Mouse (Mus musculus) embryonic facial prominence, embryonic 11.5 days (tissue): ENCODE results near the gene Ppp1r3d. TPM values are rescaled to one million over a fixed set of nuclear protein-coding genes. Genes with fewer than 3 reads are reported as not detected.
A peak's percentile ranks its signal among the peaks of the same experiment; 100 is the strongest.

Experiments used
- ATAC-seq: fragments of 200-750 bp; cut with Nextera tagmentation; replicated peaks from 2 replicates; pipeline ENCODE4 v1.8.0; 2017; ENCODE audit warnings: low read depth; ENCODE audit not compliant: insufficient number of reproducible peaks, low FRiP score, low TSS enrichment
- DNase-seq: peaks from one replicate; pipeline ENCODE4 v3.0.0-alpha.2; 2015; ENCODE audit warnings: low spot score
- H3K27ac ChIP-seq: fragments of 300-500 bp; sonication (generic); replicated peaks from 2 replicates; pipeline ENCODE4 v1.5.1; 2014; ENCODE audit warnings: mild to moderate bottlenecking, low read depth, low read length, control low read depth
- H3K27me3 ChIP-seq: fragments of 300-500 bp; sonication (generic); 2 replicates; pipeline ENCODE4 v1.6.1; 2014; ENCODE audit warnings: mild to moderate bottlenecking, low read length, moderate library complexity, mixed read lengths; ENCODE audit not compliant: control insufficient read depth, insufficient read depth
- H3K36me3 ChIP-seq: fragments of 300-500 bp; sonication (generic); replicated peaks from 2 replicates; pipeline ENCODE4 v1.6.1; 2014; ENCODE audit warnings: low read depth, mild to moderate bottlenecking, low read length, moderate library complexity, mixed read lengths; ENCODE audit not compliant: control insufficient read depth, insufficient read depth
- H3K4me1 ChIP-seq: fragments of 300-500 bp; sonication (generic); 2 replicates; pipeline ENCODE4 v1.6.1; 2014; ENCODE audit warnings: low read length, mixed read lengths; ENCODE audit not compliant: control insufficient read depth, insufficient read depth
- H3K4me2 ChIP-seq: fragments of 300-500 bp; sonication (generic); 2 replicates; pipeline ENCODE4 v1.6.1; 2014; ENCODE audit warnings: low read depth, mild to moderate bottlenecking, control low read depth, low read length, moderate library complexity
- H3K4me3 ChIP-seq: fragments of 300-500 bp; sonication (generic); 2 replicates; pipeline ENCODE4 v1.5.1; 2014; ENCODE audit warnings: low read depth, low read length, control low read depth
- H3K9ac ChIP-seq: fragments of 300-500 bp; sonication (generic); replicated peaks from 2 replicates; pipeline ENCODE4 v1.6.1; 2014; ENCODE audit warnings: mild to moderate bottlenecking, control low read depth, low read length
- H3K9me3 ChIP-seq: fragments of 300-500 bp; sonication (generic); replicated peaks from 2 replicates; pipeline ENCODE4 v1.6.1; 2016; ENCODE audit warnings: mild to moderate bottlenecking, low read length, inconsistent platforms, mixed read lengths; ENCODE audit not compliant: control insufficient read depth
- WGBS: fragments of 180-500 bp; shearing (Covaris S2); extraction: QIAGEN DNeasy Blood & Tissue Kit; methylation state at CpG from one replicate; pipeline ENCODE4 v1.1.7; 2014; 5-methylcytosine and 5-hydroxymethylcytosine counted together
- polyA plus RNA-seq: library from polyadenylated mRNA; unstranded; fragments of >200 nt; fragmentation: Nextera tagmentation; extraction: Ambion mirVana; gene quantifications from 2 replicates; pipeline ENCODE4 v1.2.1, GENCODE M21; 2014

Gene Ppp1r3d
- 3.5 and 3.8 TPM in 2 replicates for polyA plus RNA-seq

- Histone ChIP-seq H3K4me3 (peak within 1 kb of the TSS; percentile 76), H3K27me3 (peaks cover 11% of the 10 kb centered on the region), H3K4me1 (peaks cover 3% of the 10 kb centered on the region; the same call in 1 of the 2 replicates), H3K9ac (peak within 1 kb of the TSS; percentile 62), H3K36me3 (no peaks in the 10 kb centered on the region), H3K9me3 (no peaks in the 10 kb centered on the region), H3K27ac (no peak within 1 kb of the TSS), H3K4me2 (peak within 1 kb of the TSS; percentile 99)
- ATAC-seq, result peak; percentile 84
- peak; percentile 73 for DNase-seq
- under 1% methylated on average over 54 of the region's 74 CpGs for WGBS
These were observed at the start of gene Ppp1r3d, which contains the start of gene Fam217b for GRCm38 (mm10) chr2:178414261-178415149. Gene Ppp1r3d (minus strand): TSS chr2:178414472. Gene Fam217b (plus strand): TSS chr2:178414524.

- Histone ChIP-seq H3K27ac (no peak overlapping the region), H3K4me3 (no peak overlapping the region), H3K9me3 (no peaks in the 10 kb centered on the region), H3K9ac (no peak overlapping the region), H3K4me1 (peaks cover under 1% of the 10 kb centered on the region; the same call in 1 of the 2 replicates), H3K4me2 (no peak overlapping the region), H3K36me3 (no peaks in the 10 kb centered on the region), H3K27me3 (no peaks in the 10 kb centered on the region)
- no peak for DNase-seq
- no peak for ATAC-seq
- WGBS, result 70% methylated on average over 5 of the region's 5 CpGs
These were observed 46.1 kb upstream of the Ppp1r3d start for GRCm38 (mm10) chr2:178460353-178460752.

GRCm38 (mm10) chr2:178457414-178457813 lies 43.1 kb upstream of the Ppp1r3d start:
- Histone ChIP-seq H3K9ac (no peak overlapping the region), H3K4me2 (no peak overlapping the region), H3K27ac (no peak overlapping the region), H3K9me3 (no peaks in the 10 kb centered on the region), H3K36me3 (no peaks in the 10 kb centered on the region), H3K4me3 (no peak overlapping the region), H3K27me3 (no peaks in the 10 kb centered on the region), H3K4me1 (peaks cover 2% of the 10 kb centered on the region; the same call in 1 of the 2 replicates)
- ATAC-seq (no peak), DNase-seq (no peak)
- 88% methylated on average over 6 of the region's 6 CpGs for whole genome bisulfite sequencing

- peak; percentile 41 for ATAC-seq
- H3K36me3 ChIP-seq, result no peaks in the 10 kb centered on the region
- H3K27me3 ChIP-seq, result no peaks in the 10 kb centered on the region
- 41% methylated on average over 17 of the region's 17 CpGs for WGBS
- H3K4me1 ChIP-seq, result peaks cover 2% of the 10 kb centered on the region; the same call in 1 of the 2 replicates
- H3K9ac ChIP-seq, result no peak overlapping the region
- no peak overlapping the region for H3K4me3 ChIP-seq
- H3K27ac ChIP-seq, result peak overlapping the region; percentile 70
- H3K9me3 ChIP-seq, result no peaks in the 10 kb centered on the region
- peak; percentile 60 for DNase-seq
- H3K4me2 ChIP-seq, result no peak overlapping the region
These were observed 40.6 kb upstream of the Ppp1r3d start for GRCm38 (mm10) chr2:178454664-178455516.

GRCm38 (mm10) chr2:178450961-178451360 lies 36.7 kb upstream of the Ppp1r3d start:
- 65% methylated on average over 10 of the region's 10 CpGs for WGBS
- Histone ChIP-seq H3K27ac (no peak overlapping the region), H3K27me3 (no peaks in the 10 kb centered on the region)

GRCm38 (mm10) chr2:178450236-178450635 lies 36.0 kb upstream of the Ppp1r3d start:
- no peak overlapping the region for H3K4me3 ChIP-seq
- DNase-seq (peak; percentile 30), ATAC-seq (no peak)
- no peak overlapping the region for H3K9ac ChIP-seq
- no peak overlapping the region for H3K4me2 ChIP-seq
- peaks cover under 1% of the 10 kb centered on the region; the same call in 1 of the 2 replicates for H3K4me1 ChIP-seq
- H3K36me3 ChIP-seq, result no peaks in the 10 kb centered on the region
- H3K27me3 ChIP-seq, result no peaks in the 10 kb centered on the region
- H3K27ac ChIP-seq, result no peak overlapping the region
- H3K9me3 ChIP-seq, result no peaks in the 10 kb centered on the region
- 8% methylated on average over 2 of the region's 2 CpGs for WGBS

More at GRCm38 (mm10) chr2:178450961-178451360, 36.7 kb upstream of the Ppp1r3d start:
- H3K4me1 ChIP-seq, result peaks cover 2% of the 10 kb centered on the region; the same call in 1 of the 2 replicates
- H3K9ac ChIP-seq, result no peak overlapping the region
- H3K4me3 ChIP-seq, result no peak overlapping the region
- no peaks in the 10 kb centered on the region for H3K9me3 ChIP-seq
- ATAC-seq (no peak), DNase-seq (no peak)
- no peak overlapping the region for H3K4me2 ChIP-seq
- H3K36me3 ChIP-seq, result no peaks in the 10 kb centered on the region

- Histone ChIP-seq H3K27me3 (no peaks in the 10 kb centered on the region), H3K36me3 (no peaks in the 10 kb centered on the region), H3K27ac (no peak overlapping the region), H3K4me1 (no peaks in the 10 kb centered on the region), H3K4me3 (no peak overlapping the region), H3K9ac (no peak overlapping the region), H3K9me3 (no peaks in the 10 kb centered on the region), H3K4me2 (no peak overlapping the region)
- 82% methylated on average over 4 of the region's 4 CpGs for WGBS
- ATAC-seq, result no peak
- DNase-seq, result no peak
These were observed 35.1 kb upstream of the Ppp1r3d start for GRCm38 (mm10) chr2:178449386-178449785.
